Comparison of ENCODE assay signal across 8 mouse cellular contexts in the genomic region with DNA sequence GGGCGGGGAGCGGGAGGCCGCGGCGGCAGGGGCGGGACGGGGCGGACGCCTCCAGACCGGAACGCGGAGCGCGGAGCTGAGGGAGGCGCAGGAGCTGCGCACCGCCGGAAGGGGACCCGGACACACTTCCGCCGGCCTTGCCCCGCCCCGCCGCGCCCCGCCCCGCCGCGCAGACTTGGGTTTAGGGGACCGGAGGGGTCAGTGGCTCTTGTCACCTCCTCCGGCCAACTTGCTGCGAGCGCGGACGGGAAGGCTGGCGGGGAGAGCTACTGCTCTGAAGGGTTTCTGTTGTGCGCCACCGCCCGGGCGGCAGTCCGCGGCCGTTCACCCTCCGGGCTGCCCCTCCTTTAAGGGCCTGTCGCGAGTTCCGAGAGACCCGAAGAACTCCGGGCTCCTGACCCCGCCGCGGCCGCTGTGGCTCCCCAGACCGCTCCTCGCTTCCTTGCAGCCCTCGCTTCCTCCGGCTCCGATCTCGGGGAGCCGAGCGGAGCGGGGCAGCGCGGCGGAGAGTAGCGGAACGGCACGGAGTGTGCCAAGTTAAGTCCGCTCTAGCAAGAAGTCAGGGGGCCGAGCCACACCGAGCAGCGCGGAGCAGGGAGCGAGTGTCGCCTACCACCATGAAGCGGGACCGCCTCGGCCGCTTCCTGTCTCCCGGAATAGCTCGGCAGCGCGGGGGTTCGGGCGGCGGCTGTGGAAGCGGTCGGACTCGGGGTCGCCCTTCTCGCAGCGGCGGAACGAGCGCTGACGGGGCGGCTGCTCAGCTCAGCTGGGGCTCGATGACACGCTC. TPM values are rescaled to one million over a fixed set of nuclear protein-coding genes. Genes with fewer than 3 reads are reported as not detected.
DNase-seq lines count a peak whose midpoint lies in the region; ATAC-seq and TF ChIP-seq lines count a peak whose summit lies in the region.

A gene (plus strand): TSS at position 97 of the 787 bp plus-strand sequence.
A gene (minus strand): TSS at position 250 of the 787 bp plus-strand sequence.

- peak within 1 kb of the TSS; percentile 86 for H3K27ac ChIP-seq in cortical plate, adult 2 months (ENCODE audit: insufficient read depth, low read length)

- peak; percentile 89 to 95 for DNase-seq in adrenal gland, adult (ENCODE audit: inconsistent age in 2 of 2, low spot score in 1 of 2)
- peak; percentile 91 for DNase-seq in gastrocnemius, postnatal 10 days
- DNase-seq in induced T-regulatory cell, adult 2 months (ENCODE audit: low read depth) = peak; percentile 91
- peak in 1 of 2 experiments; percentile 87 for DNase-seq in left cerebral cortex, postnatal 14 days (ENCODE audit: low spot score in 2 of 2)
- DNase-seq in right cerebral cortex, postnatal 25 days = peak; percentile 88
- DNase-seq in urinary bladder, postnatal 4 days (ENCODE audit: low spot score in 2 of 2) = peak; percentile 86 to 88

- ATAC-seq in megakaryocyte-erythroid progenitor cell, adult 5-6 weeks (replicated peaks; ENCODE audit: low FRiP score, low TSS enrichment, poor library complexity, severe bottlenecking) = peak; percentile 62

- H3K4me3 ChIP-seq in cortical plate, adult 2 months (ENCODE audit: insufficient read depth, low read length) = peak within 1 kb of the TSS; percentile 87

- no peak for TF ChIP-seq CTCF in cortical plate, adult 2 months (IDR thresholded peaks at IDR 0.05; ENCODE audit: extremely low read depth, insufficient read depth, low read length)

- intact Hi-C loops in left cerebral cortex, postnatal 14 days (cut with DNase I) = no loop called here

- TF ChIP-seq POLR2A in cortical plate, adult 2 months (IDR thresholded peaks at IDR 0.05; ENCODE audit: extremely low read depth, insufficient read depth, low read length) = peak; percentile 19; the same call in 1 of the 2 replicates

- peaks cover 10% of the 10 kb centered on the region for H3K4me1 ChIP-seq in cortical plate, adult 2 months (ENCODE audit: control insufficient read depth, insufficient read depth, low read length)

RNA-seq across cellular contexts. Expression of the first gene that starts in this region (rescaled TPM):
- polyA plus RNA-seq in cortical plate, adult 2 months (2012; rRNA removed) = 28.4 and 30.9 TPM in 2 replicates
- total RNA-seq in gastrocnemius, postnatal 10 days (2021) = 10 to 100 TPM in 1 of 2 experiments, 1 to 10 TPM in 1; 8.0 to 11.5 TPM
- total RNA-seq in left cerebral cortex, postnatal 14 days (2021) = 10 to 100 TPM; 20.4 to 20.9 TPM
- total RNA-seq in megakaryocyte-erythroid progenitor cell, adult 5-6 weeks (2014; fragmentation: Nextera tagmentation) = 8.3 and 16.8 TPM in 2 replicates
- 5.7 and 8.2 TPM in 2 replicates for total RNA-seq in megakaryocyte-erythroid progenitor cell, adult 5-6 weeks (2017)

RNA-seq across cellular contexts. Expression of the second gene that starts in this region (rescaled TPM):
- 111 and 112 TPM in 2 replicates for polyA plus RNA-seq in cortical plate, adult 2 months (2012; rRNA removed)
- total RNA-seq in gastrocnemius, postnatal 10 days (2021) = 10 to 100 TPM; 12.3 to 13.4 TPM
- 10 to 100 TPM; 60.2 to 71.8 TPM for total RNA-seq in left cerebral cortex, postnatal 14 days (2021)
- total RNA-seq in megakaryocyte-erythroid progenitor cell, adult 5-6 weeks (2014; fragmentation: Nextera tagmentation) = 12.1 and 17.5 TPM in 2 replicates
- total RNA-seq in megakaryocyte-erythroid progenitor cell, adult 5-6 weeks (2017) = 4.6 and 6.1 TPM in 2 replicates
